Mouse (Mus musculus): Measurements from ENCODE around the gene Ppp2r2c. TPM values are rescaled to one million over a fixed set of nuclear protein-coding genes. Genes with fewer than 3 reads are reported as not detected.
A peak's percentile ranks its signal among the peaks of the same experiment; 100 is the strongest.

Ppp2r2c gene
- polyA plus RNA-seq (2016; fragmentation: Nextera tagmentation; extraction: Ambion mirVana) = 1.1 and 1.8 TPM in 2 replicates

DNA sequence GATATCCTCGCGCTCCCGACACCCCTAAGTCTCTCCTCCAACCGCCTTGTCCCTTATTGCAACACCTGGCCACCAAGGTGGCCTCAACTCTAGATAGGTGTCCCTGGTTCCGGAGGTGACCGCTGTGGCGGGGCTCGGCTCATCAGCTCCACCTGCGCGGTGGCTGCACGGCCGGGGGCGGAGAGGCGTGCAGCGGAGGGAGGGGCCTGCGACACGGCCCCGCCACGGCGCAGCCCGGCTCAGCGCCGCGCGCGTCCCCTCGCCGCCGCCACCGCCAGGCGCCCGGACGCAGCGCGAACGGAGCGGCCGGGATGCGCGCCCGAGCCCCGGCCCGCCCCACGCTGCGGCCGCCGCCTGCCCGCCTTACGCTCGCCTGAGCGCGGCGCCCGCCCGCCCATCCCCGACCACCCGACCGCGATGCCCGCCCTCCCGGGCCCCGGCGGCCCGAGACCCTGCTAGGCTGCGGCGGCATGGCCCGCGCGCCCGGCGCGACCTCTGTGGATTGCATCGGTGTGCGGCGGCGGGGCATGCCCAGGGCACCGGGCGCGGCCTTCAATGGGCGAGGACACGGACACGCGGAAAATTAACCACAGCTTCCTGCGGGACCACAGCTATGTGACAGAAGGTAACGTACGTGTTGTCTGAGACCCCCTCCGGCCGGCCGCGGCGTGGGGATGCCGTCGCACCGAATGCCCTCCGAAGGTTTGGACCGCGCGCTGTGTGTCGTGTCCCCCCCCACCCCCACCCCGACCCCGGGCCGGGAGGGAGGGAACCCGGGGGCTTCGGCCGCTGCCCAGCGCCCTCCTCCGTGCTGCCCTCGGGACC, at the start of gene Ppp2r2c:
Gene Ppp2r2c (plus strand): TSS at position 248 of the 825 bp plus-strand sequence.
- peak within 1 kb of the TSS; percentile 39 for H3K4me3 ChIP-seq
- H3K27me3 ChIP-seq = peaks cover 92% of the 10 kb centered on the region
- H3K36me3 ChIP-seq = no peaks in the 10 kb centered on the region
- H3K27ac ChIP-seq = no peak within 1 kb of the TSS
- peak within 1 kb of the TSS; percentile 81 for H3K4me2 ChIP-seq (replicated peaks)
- ATAC-seq (ENCODE audit: insufficient number of reproducible peaks, insufficient read depth, low FRiP score, low TSS enrichment) = no peak
- 1% methylated on average over 93 of the region's 108 CpGs for WGBS
- no peaks in the 10 kb centered on the region; the same call in 1 of the 2 replicates for H3K9me3 ChIP-seq
- peaks cover 7% of the 10 kb centered on the region for H3K4me1 ChIP-seq
- peak within 1 kb of the TSS; percentile 21 for H3K9ac ChIP-seq

DNA sequence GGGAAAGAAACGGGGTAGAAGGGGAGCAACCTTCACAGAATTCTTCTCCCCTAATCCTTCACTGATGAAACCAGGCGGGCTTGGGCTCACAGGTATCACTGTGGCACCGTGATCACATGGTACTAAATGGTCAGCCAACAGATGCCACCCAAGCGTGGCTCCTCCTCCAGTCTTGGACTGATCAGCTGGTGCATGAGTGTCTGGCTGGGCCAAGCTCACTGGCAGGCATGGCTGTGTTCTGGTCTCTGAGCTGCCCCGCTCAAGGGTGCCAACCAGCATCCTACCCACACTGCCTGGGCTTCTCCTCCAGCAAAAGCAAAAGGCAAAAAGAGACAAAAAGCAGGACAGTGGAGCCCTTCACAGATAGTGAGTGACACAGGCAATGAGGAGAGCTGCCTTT, 48.6 kb upstream of the Ppp2r2c start:
- no peaks in the 10 kb centered on the region for H3K4me1 ChIP-seq
- H3K9me3 ChIP-seq = no peaks in the 10 kb centered on the region
- peaks cover 6% of the 10 kb centered on the region; the same call in 1 of the 2 replicates for H3K36me3 ChIP-seq
- H3K4me3 ChIP-seq = no peak overlapping the region
- no peak for ATAC-seq (ENCODE audit: insufficient number of reproducible peaks, insufficient read depth, low FRiP score, low TSS enrichment)
- H3K27ac ChIP-seq = no peak overlapping the region
- no peak overlapping the region for H3K4me2 ChIP-seq (replicated peaks)
- no peak overlapping the region for H3K9ac ChIP-seq
- 87% methylated on average over 5 of the region's 5 CpGs for WGBS
- H3K27me3 ChIP-seq = no peaks in the 10 kb centered on the region

DNA sequence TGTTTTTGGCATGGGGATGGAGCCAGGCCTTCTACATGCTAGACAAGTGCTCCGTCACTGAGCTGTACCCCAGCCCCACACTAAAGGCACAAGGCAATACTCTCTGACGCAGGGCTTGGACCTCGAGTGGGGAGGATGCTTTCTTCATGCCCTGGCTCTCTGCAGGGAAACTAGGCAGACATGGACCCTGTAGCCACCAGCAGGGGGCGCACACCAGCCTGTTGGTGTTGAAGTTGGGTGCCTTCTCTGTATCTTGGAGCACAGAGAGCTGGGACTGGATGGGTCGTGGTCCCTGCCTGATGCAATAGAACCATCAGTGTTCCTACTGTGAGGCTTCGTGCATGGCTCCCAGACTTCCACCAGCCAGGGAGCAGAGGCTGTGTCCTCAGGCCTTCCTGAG, 48.2 kb upstream of the Ppp2r2c start:
- Histone ChIP-seq H3K9ac (no peak overlapping the region), H3K9me3 (no peaks in the 10 kb centered on the region), H3K4me1 (no peaks in the 10 kb centered on the region), H3K27ac (no peak overlapping the region), H3K4me2 (replicated peaks) (no peak overlapping the region), H3K36me3 (peaks cover 6% of the 10 kb centered on the region; the same call in 1 of the 2 replicates), H3K4me3 (no peak overlapping the region), H3K27me3 (no peaks in the 10 kb centered on the region)
- ATAC-seq (ENCODE audit: insufficient number of reproducible peaks, insufficient read depth, low FRiP score, low TSS enrichment) = no peak
- 56% methylated on average over 6 of the region's 6 CpGs for WGBS

DNA sequence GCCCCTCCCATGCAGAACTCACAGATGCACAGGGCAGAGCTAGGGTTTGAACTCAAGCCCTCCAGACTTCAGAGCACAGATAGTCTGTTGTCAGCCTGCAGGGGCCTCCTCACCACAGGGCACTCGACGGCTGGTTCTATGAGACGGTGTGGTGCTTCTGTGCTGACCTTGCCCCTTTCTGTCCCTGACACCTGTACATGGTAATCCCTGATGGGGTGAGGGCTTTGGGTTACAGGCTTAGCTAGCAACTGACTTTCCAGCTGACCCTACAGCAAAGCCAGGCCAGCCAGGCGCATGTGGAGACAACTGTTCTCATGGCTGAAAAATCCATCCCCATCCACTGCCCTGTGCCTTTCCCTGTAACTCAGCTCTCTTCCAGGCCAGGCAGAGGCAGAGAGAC, 45.4 kb upstream of the Ppp2r2c start:
- H3K9me3 ChIP-seq = no peaks in the 10 kb centered on the region
- WGBS = 86% methylated on average over 4 of the region's 4 CpGs
- H3K27ac ChIP-seq = no peak overlapping the region
- no peaks in the 10 kb centered on the region for H3K27me3 ChIP-seq
- no peaks in the 10 kb centered on the region for H3K4me1 ChIP-seq
- no peak for ATAC-seq (ENCODE audit: insufficient number of reproducible peaks, insufficient read depth, low FRiP score, low TSS enrichment)
- no peak overlapping the region for H3K4me2 ChIP-seq (replicated peaks)
- no peak overlapping the region for H3K9ac ChIP-seq
- H3K36me3 ChIP-seq = peaks cover 6% of the 10 kb centered on the region; the same call in 1 of the 2 replicates
- no peak overlapping the region for H3K4me3 ChIP-seq

DNA sequence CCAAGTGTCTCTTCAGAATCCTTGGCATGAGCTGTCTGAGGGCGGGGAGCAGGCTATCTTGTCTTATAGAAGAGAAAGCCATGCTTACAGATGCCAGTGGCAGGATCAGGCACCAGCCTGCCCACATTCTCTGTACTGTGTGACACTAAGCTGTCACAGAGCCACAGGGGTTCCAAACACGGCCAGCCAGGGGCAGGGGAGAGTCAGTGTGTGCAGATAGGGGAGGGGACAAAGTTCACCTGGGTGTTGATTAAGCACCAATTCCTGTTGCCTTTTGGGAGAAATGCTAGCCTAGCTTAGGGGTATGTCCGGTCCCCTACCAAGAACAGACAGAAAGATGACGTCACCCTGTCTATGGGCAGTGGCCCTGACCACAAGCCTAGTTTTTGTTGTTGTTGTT, 39.2 kb upstream of the Ppp2r2c start:
- H3K9me3 ChIP-seq = no peaks in the 10 kb centered on the region
- H3K4me2 ChIP-seq (replicated peaks) = no peak overlapping the region
- H3K27ac ChIP-seq = no peak overlapping the region
- no peaks in the 10 kb centered on the region for H3K36me3 ChIP-seq
- peaks cover 6% of the 10 kb centered on the region; the same call in 1 of the 2 replicates for H3K4me1 ChIP-seq
- no peak overlapping the region for H3K9ac ChIP-seq
- no peak for ATAC-seq (ENCODE audit: insufficient number of reproducible peaks, insufficient read depth, low FRiP score, low TSS enrichment)
- no peak overlapping the region for H3K4me3 ChIP-seq
- 79% methylated on average over 4 of the region's 4 CpGs for WGBS
- 0 out of 2 replicates have a peak, but pooled peaks cover 3% of the 10 kb centered on the region for H3K27me3 ChIP-seq

DNA sequence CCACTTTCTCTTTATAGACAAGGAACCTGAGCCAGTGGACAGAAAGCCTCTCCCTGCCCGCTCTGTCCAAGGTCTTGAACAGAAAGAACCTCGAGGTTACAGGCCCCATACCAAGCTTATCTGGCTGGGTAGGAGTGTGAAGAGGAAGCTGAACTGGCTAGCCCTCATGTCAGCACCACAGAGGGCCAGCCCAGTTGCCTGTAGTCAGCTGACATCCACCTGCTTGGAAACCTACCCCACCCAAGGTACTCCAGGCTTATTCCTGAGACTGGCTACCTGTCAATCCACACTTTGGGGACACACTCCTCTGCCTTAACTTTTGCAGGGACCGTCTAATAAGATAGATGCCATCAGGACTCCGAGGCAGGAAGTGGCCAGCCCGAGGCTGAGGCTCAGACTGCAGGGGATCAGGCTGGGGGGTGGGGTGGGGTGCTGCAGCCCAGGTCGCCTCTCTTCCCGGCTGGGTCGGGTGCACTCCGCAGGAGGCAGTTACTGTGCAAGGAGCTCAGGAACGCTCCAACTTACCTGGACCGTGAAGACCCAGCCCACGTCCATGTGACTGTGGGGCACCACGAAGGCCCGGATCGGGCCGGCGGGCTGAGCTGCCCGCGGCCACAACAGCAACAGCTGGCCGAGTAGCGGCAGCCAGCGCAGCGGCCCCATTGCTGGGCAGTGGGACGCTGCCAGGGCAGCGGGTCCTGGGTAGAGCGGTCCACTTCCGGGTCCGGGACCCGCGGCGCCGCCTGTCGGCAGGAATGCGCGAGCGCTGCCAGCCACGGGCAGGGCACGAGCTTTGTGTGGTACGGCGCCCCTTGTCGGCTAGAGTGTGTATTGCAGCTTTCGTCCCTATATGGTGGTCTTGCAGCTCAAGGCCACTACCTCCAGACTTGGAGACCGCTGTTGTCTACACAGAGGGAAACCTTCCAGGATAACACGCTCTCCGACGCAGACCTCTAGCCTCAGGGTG, 38.1 kb upstream of the Ppp2r2c start, which contains the start of gene Man2b2:
Gene Man2b2 (minus strand): TSS at position 741 of the 967 bp plus-strand sequence.
- H3K4me2 ChIP-seq (replicated peaks) = peak within 1 kb of the TSS; percentile 71
- no peaks in the 10 kb centered on the region for H3K9me3 ChIP-seq
- peak within 1 kb of the TSS; percentile 60 for H3K9ac ChIP-seq
- no peaks in the 10 kb centered on the region for H3K36me3 ChIP-seq
- 4% methylated on average over 46 of the region's 46 CpGs for WGBS
- peak; percentile 68 for ATAC-seq (ENCODE audit: insufficient number of reproducible peaks, insufficient read depth, low FRiP score, low TSS enrichment)
- H3K4me1 ChIP-seq = peaks cover 6% of the 10 kb centered on the region; the same call in 1 of the 2 replicates
- no peak within 1 kb of the TSS for H3K27ac ChIP-seq
- H3K4me3 ChIP-seq = peak within 1 kb of the TSS; percentile 49
- 0 out of 2 replicates have a peak, but pooled peaks cover 3% of the 10 kb centered on the region for H3K27me3 ChIP-seq

DNA sequence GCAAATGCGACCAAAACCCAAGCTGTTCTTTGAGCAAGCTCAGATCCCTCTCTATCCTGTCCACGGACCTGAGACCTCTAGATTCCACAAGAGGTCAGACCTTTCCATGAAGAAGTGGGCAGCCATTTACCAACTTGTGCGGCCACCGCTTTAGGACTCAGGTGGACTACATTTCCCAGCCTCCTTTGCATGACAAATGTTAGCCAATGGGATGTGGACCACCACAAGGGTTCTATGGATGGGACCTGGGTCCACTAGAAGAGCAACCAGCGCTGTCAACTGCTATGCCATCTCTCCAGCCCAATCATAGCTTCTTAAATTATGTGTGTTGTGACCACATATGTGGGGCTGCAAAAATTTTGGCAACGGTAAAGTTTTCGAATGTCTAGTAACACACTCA, 37.0 kb upstream of the Ppp2r2c start:
- Histone ChIP-seq H3K9me3 (no peaks in the 10 kb centered on the region), H3K9ac (no peak overlapping the region), H3K27ac (no peak overlapping the region), H3K4me2 (replicated peaks) (no peak overlapping the region), H3K4me1 (peaks cover 6% of the 10 kb centered on the region; the same call in 1 of the 2 replicates), H3K4me3 (no peak overlapping the region), H3K27me3 (0 out of 2 replicates have a peak, but pooled peaks cover 3% of the 10 kb centered on the region), H3K36me3 (no peaks in the 10 kb centered on the region)
- WGBS = 59% methylated on average over 7 of the region's 7 CpGs
- ATAC-seq (ENCODE audit: insufficient number of reproducible peaks, insufficient read depth, low FRiP score, low TSS enrichment) = no peak

DNA sequence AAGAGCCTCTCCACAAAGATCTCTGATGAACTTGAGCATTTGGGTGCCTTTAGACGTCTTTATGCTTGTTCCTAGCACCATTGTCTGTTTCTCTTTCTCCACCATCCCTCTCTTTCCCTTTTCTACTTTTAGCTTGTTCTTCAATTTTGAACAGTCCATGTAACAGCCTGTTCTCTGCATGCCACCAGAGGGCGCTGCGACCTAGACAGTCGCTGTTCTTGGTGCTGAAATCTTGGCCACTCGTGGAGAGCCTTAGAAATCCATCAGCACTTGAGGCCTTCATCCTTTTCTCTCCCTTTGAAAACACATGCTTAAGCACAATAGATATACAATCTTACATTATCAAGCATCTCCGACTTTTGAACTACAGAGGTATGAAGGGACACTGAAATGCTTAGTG, 32.4 kb upstream of the Ppp2r2c start:
- no peak overlapping the region for H3K27ac ChIP-seq
- H3K4me1 ChIP-seq = no peaks in the 10 kb centered on the region
- H3K9me3 ChIP-seq = no peaks in the 10 kb centered on the region
- 0 out of 2 replicates have a peak, but pooled peaks cover 3% of the 10 kb centered on the region for H3K27me3 ChIP-seq
- 1% methylated on average over 6 of the region's 6 CpGs for WGBS
- no peak overlapping the region for H3K4me3 ChIP-seq
- no peak overlapping the region for H3K9ac ChIP-seq
- no peak overlapping the region for H3K4me2 ChIP-seq (replicated peaks)
- H3K36me3 ChIP-seq = no peaks in the 10 kb centered on the region
- no peak for ATAC-seq (ENCODE audit: insufficient number of reproducible peaks, insufficient read depth, low FRiP score, low TSS enrichment)

DNA sequence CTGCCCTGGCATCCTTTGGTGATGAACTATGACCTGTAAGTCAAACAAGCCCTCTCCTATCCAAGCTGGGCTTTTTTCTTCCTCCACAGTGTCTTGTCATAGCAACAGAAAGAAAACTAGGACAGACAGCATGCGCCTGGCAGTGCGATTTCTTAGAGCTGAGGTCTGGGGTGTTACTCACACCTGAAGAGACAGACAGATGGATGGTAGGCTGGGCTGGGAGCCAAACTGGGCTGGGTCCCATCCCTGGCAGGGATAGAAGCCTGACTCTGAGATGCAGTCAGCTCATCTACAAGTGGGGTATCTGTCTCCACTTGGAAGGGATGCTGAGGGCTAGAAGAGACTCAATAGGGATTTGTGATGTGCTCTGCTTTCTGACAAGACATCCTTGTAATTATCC, 29.3 kb upstream of the Ppp2r2c start:
- ATAC-seq (ENCODE audit: insufficient number of reproducible peaks, insufficient read depth, low FRiP score, low TSS enrichment) = no peak
- Histone ChIP-seq H3K36me3 (no peaks in the 10 kb centered on the region), H3K4me2 (replicated peaks) (no peak overlapping the region), H3K4me3 (no peak overlapping the region), H3K27ac (no peak overlapping the region), H3K9ac (no peak overlapping the region), H3K4me1 (no peaks in the 10 kb centered on the region), H3K27me3 (no peaks in the 10 kb centered on the region), H3K9me3 (no peaks in the 10 kb centered on the region)
- 86% methylated on average over 2 of the region's 2 CpGs for WGBS

DNA sequence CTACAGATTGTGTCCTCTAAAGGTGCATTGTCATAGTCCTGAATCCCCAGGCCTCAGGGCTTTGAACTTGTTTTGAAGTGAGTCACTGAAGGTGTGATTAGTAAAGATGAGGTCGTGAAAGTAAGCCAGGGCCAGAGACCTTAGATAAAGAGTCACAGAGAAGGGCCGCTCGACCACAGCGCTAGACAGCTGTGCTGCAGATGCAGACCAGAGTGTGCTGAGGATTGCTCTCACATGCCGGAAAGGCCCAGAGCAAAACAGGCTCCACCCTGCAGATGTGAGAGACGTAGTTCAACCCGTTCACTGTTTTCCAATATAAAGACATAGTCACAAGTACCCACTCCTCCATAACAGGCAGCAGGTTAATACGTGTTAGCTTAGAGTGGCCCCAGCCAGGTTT, 28.7 kb upstream of the Ppp2r2c start:
- Histone ChIP-seq H3K27me3 (no peaks in the 10 kb centered on the region), H3K4me2 (replicated peaks) (no peak overlapping the region), H3K4me1 (no peaks in the 10 kb centered on the region), H3K9ac (no peak overlapping the region), H3K4me3 (no peak overlapping the region), H3K27ac (no peak overlapping the region), H3K36me3 (no peaks in the 10 kb centered on the region), H3K9me3 (no peaks in the 10 kb centered on the region)
- ATAC-seq (ENCODE audit: insufficient number of reproducible peaks, insufficient read depth, low FRiP score, low TSS enrichment) = no peak
- whole genome bisulfite sequencing = 69% methylated on average over 8 of the region's 8 CpGs

DNA sequence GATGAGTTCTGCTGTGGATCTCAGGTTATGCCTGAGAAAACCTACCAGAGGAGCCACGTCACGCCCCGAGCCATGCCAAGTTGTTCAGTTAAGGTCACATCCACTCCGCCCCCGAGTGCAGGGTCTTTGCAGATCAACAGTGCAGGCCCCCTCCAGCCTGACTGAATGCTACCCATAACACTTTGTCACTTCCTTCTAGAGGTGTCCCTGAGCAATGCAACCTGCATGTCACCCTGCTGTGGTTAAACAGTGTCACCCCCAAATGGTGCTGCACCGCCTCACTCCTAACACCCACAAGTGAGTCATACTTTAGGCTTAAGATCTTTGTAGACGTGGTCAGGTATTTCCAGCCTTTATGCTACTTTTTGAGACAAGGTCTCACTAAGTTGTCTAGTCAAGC, 28.2 kb upstream of the Ppp2r2c start:
- no peaks in the 10 kb centered on the region for H3K27me3 ChIP-seq
- H3K4me1 ChIP-seq = no peaks in the 10 kb centered on the region
- no peak overlapping the region for H3K27ac ChIP-seq
- no peak for ATAC-seq (ENCODE audit: insufficient number of reproducible peaks, insufficient read depth, low FRiP score, low TSS enrichment)
- H3K4me3 ChIP-seq = no peak overlapping the region
- H3K9ac ChIP-seq = no peak overlapping the region
- WGBS = 81% methylated on average over 7 of the region's 7 CpGs
- no peaks in the 10 kb centered on the region for H3K36me3 ChIP-seq
- H3K9me3 ChIP-seq = no peaks in the 10 kb centered on the region
- H3K4me2 ChIP-seq (replicated peaks) = no peak overlapping the region

Measured in embryonic facial prominence, embryonic 12.5 days (tissue).